Mouse (Mus musculus) testis, adult 2 months (tissue): ENCODE data around the gene Rbfox1.

Source experiments
- CTCF ChIP-seq: fragments of 200-500 bp; IDR thresholded peaks from 2 replicates; pipeline ENCODE4 v1.5.1; 2012; ENCODE audit warnings: low read depth, mild to moderate bottlenecking, inconsistent platforms, low read length, moderate library complexity; ENCODE audit not compliant: control insufficient read depth, insufficient read depth, insufficient replicate concordance
- POLR2A ChIP-seq: fragments of 200-500 bp; IDR thresholded peaks from 2 replicates; pipeline ENCODE4 v1.6.1; 2012; ENCODE audit warnings: low read depth, mild to moderate bottlenecking, inconsistent platforms, low read length, moderate library complexity; ENCODE audit not compliant: control insufficient read depth

- TF ChIP-seq CTCF (peak; percentile 43; the same call in 1 of the 2 replicates), POLR2A (no peak)
Measured at GRCm38 (mm10) chr16:6791655-6792054, 906.5 kb downstream of the Rbfox1 start.
